Mouse (Mus musculus) retina, embryonic 14.5 days (tissue): ENCODE data around the gene Ush1g.
A peak's percentile ranks its signal among the peaks of the same experiment; 100 is the strongest.

Source experiments
- DNase-seq: peaks from one replicate; pipeline ENCODE4 v3.0.0-alpha.2; 2015; ENCODE audit warnings: low spot score

Ush1g gene

GRCm38 (mm10) chr11:115321906-115322693, at the start of gene Ush1g:
Ush1g (minus strand) TSS chr11:115322041.
- DNase-seq: peak; percentile 87

- no peak for DNase-seq
Observed at GRCm38 (mm10) chr11:115371354-115371753, 49.5 kb upstream of the Ush1g start.

- no peak for DNase-seq
Observed at GRCm38 (mm10) chr11:115370368-115370767, 48.5 kb upstream of the Ush1g start.

GRCm38 (mm10) chr11:115367395-115367944, 45.6 kb upstream of the Ush1g start, which contains the start of gene Hid1:
Hid1 (minus strand) TSS chr11:115367756.
- peak; percentile 84 for DNase-seq

GRCm38 (mm10) chr11:115366706-115367394, 45.0 kb upstream of the Ush1g start:
- DNase-seq: no peak

GRCm38 (mm10) chr11:115366039-115366705, 44.3 kb upstream of the Ush1g start:
- no peak for DNase-seq

- no peak for DNase-seq
Observed at GRCm38 (mm10) chr11:115364136-115364535, 42.3 kb upstream of the Ush1g start.

GRCm38 (mm10) chr11:115359726-115360125, 37.9 kb upstream of the Ush1g start:
- no peak for DNase-seq

- DNase-seq: no peak
Observed at GRCm38 (mm10) chr11:115359293-115359692, 37.5 kb upstream of the Ush1g start.

GRCm38 (mm10) chr11:115358468-115358867, 36.6 kb upstream of the Ush1g start:
- DNase-seq: peak; percentile 87

- DNase-seq: peak; percentile 95
Observed at GRCm38 (mm10) chr11:115354183-115354582, 32.3 kb upstream of the Ush1g start.

- no peak for DNase-seq
Observed at GRCm38 (mm10) chr11:115353375-115353774, 31.5 kb upstream of the Ush1g start.

GRCm38 (mm10) chr11:115349976-115350375, 28.1 kb upstream of the Ush1g start:
- no peak for DNase-seq

GRCm38 (mm10) chr11:115348681-115349248, 26.9 kb upstream of the Ush1g start:
- DNase-seq: no peak

- no peak for DNase-seq
Observed at GRCm38 (mm10) chr11:115345515-115345914, 23.7 kb upstream of the Ush1g start.

- no peak for DNase-seq
Observed at GRCm38 (mm10) chr11:115344967-115345366, 23.1 kb upstream of the Ush1g start.

- no peak for DNase-seq
Observed at GRCm38 (mm10) chr11:115341866-115342265, 20.0 kb upstream of the Ush1g start.

- no peak for DNase-seq
Observed at GRCm38 (mm10) chr11:115341246-115341645, 19.4 kb upstream of the Ush1g start.

- DNase-seq: no peak
Observed at GRCm38 (mm10) chr11:115337826-115338225, 16.0 kb upstream of the Ush1g start.

GRCm38 (mm10) chr11:115337350-115337749, 15.5 kb upstream of the Ush1g start:
- no peak for DNase-seq

- DNase-seq: no peak
Observed at GRCm38 (mm10) chr11:115336115-115336514, 14.3 kb upstream of the Ush1g start.

- DNase-seq: no peak
Observed at GRCm38 (mm10) chr11:115335223-115335622, 13.4 kb upstream of the Ush1g start.
